Mouse (Mus musculus): ENCODE results near the gene Pef1. TPM values are rescaled to one million over a fixed set of nuclear protein-coding genes. Genes with fewer than 3 reads are reported as not detected.

Gene Pef1
- polyA plus RNA-seq, 1 experiment, result 62.4 TPM

- Histone ChIP-seq H3K79me2 (ENCODE audit: control insufficient read depth, insufficient read depth) (no peaks in the 10 kb centered on the region), H3K4me2 (ENCODE audit: low read depth) (no peak overlapping the region), H3K36me3 (ENCODE audit: control insufficient read depth, insufficient read depth) (no peaks in the 10 kb centered on the region), H3ac (ENCODE audit: control insufficient read depth, insufficient read length) (no peak overlapping the region), H3K4me3 (no peak overlapping the region), H3K27me3 (ENCODE audit: control insufficient read depth, insufficient read depth, insufficient read length) (no peaks in the 10 kb centered on the region)
- TF ChIP-seq POLR2A (IDR thresholded peaks at IDR 0.05; ENCODE audit: insufficient read length, low read depth) (no peak), USF1 (IDR thresholded peaks at IDR 0.05; ENCODE audit: low read depth) (no peak), REST (IDR thresholded peaks at IDR 0.05; ENCODE audit: insufficient read depth, insufficient read length) (no peak), SRF (IDR thresholded peaks at IDR 0.05; ENCODE audit: control insufficient read depth, insufficient read length, low read depth) (no peak), E2F4 (IDR thresholded peaks at IDR 0.05; ENCODE audit: insufficient read depth) (no peak)
Observed at GRCm38 (mm10) chr4:130071758-130072157, 30.6 kb upstream of the Pef1 start.

GRCm38 (mm10) chr4:130073367-130073766 lies 29.0 kb upstream of the Pef1 start:
- Histone ChIP-seq H3K27me3 (ENCODE audit: control insufficient read depth, insufficient read depth, insufficient read length) (no peaks in the 10 kb centered on the region), H3ac (ENCODE audit: control insufficient read depth, insufficient read length) (no peak overlapping the region), H3K79me2 (ENCODE audit: control insufficient read depth, insufficient read depth) (no peaks in the 10 kb centered on the region), H3K36me3 (ENCODE audit: control insufficient read depth, insufficient read depth) (no peaks in the 10 kb centered on the region), H3K4me3 (no peak overlapping the region), H3K4me2 (ENCODE audit: low read depth) (no peak overlapping the region)
- no peak for TF ChIP-seq TCF3 (IDR thresholded peaks at IDR 0.05; ENCODE audit: insufficient read length, low read depth)
- TF ChIP-seq MYOD1 (IDR thresholded peaks at IDR 0.05; ENCODE audit: control insufficient read depth in 1 of 3, insufficient read length in 2 of 3, low read depth in 2 of 3), result no peak
- TF ChIP-seq POLR2AphosphoS2 (IDR thresholded peaks at IDR 0.05; ENCODE audit: insufficient read length, low read depth), result no peak
- no peak for TF ChIP-seq E2F4 (IDR thresholded peaks at IDR 0.05; ENCODE audit: insufficient read depth)
- no peak for TF ChIP-seq TCF12 (IDR thresholded peaks at IDR 0.05; ENCODE audit: insufficient read depth, poor library complexity, severe bottlenecking)
- TF ChIP-seq SRF (IDR thresholded peaks at IDR 0.05; ENCODE audit: control insufficient read depth, insufficient read length, low read depth), result no peak
- TF ChIP-seq USF1 (IDR thresholded peaks at IDR 0.05; ENCODE audit: low read depth), result no peak
- TF ChIP-seq MAX (IDR thresholded peaks at IDR 0.05; ENCODE audit: low read depth), result no peak
- TF ChIP-seq MYOG (IDR thresholded peaks at IDR 0.05; ENCODE audit: control insufficient read depth in 1 of 3, insufficient read depth in 1 of 3, insufficient read length in 2 of 3, low read depth in 2 of 3), result no peak

DNA sequence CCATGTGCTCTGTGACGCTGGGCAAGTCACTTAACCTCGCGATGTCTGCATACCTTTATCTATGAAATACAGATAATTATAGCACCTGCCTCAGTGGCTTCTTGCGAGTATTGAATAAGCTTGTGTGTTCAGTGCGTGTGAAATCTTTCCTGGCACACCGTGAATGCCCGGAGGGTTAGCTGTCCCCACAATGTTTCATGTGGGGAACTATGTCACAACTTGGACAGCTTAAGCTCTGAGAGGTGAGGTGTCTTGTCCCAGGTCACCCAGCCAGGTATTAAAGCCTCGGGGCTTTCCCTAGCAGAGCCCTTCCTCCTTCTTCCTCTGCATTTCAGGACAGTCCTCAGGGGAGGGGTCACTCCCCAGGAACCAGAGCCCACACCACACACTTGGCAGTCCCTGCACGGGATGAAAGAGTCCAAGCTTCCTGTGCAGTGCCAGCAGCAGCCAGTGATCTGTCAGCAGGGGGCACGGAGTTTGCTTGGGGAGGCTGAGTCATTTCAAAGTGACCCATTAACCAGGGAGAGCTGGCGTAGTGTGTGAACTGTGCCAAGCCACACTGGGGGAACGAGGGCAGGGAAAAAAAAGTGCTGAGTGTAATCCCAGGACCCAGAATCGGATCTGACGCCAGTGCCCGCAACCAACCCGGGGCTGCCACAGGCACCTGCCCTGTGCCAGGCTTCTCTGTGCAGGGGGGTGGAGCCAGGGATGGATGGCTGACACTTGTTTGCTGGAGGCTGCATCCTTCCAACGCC lies 27.4 kb upstream of the Pef1 start:
- Histone ChIP-seq H3ac (ENCODE audit: control insufficient read depth, insufficient read length) (no peak overlapping the region), H3K36me3 (ENCODE audit: control insufficient read depth, insufficient read depth) (no peaks in the 10 kb centered on the region), H3K4me2 (ENCODE audit: low read depth) (peak overlapping the region; percentile 16), H3K4me3 (no peak overlapping the region), H3K27me3 (ENCODE audit: control insufficient read depth, insufficient read depth, insufficient read length) (no peaks in the 10 kb centered on the region), H3K79me2 (ENCODE audit: control insufficient read depth, insufficient read depth) (no peaks in the 10 kb centered on the region)
- TF ChIP-seq TCF12 (IDR thresholded peaks at IDR 0.05; ENCODE audit: insufficient read depth, poor library complexity, severe bottlenecking) (no peak), MYOD1 (IDR thresholded peaks at IDR 0.05; ENCODE audit: control insufficient read depth in 1 of 3, insufficient read length in 2 of 3, low read depth in 2 of 3) (peak in 2 of 3 experiments; percentile 12 to 51), CEBPB (IDR thresholded peaks at IDR 0.05; ENCODE audit: insufficient read depth, poor library complexity, severe bottlenecking) (0 out of 2 replicates have a peak, but pooled peaks have one; percentile 46), MYOG (IDR thresholded peaks at IDR 0.05; ENCODE audit: control insufficient read depth in 1 of 3, insufficient read depth in 1 of 3, insufficient read length in 2 of 3, low read depth in 2 of 3) (peak in 1 of 3 experiments; percentile 51)

DNA sequence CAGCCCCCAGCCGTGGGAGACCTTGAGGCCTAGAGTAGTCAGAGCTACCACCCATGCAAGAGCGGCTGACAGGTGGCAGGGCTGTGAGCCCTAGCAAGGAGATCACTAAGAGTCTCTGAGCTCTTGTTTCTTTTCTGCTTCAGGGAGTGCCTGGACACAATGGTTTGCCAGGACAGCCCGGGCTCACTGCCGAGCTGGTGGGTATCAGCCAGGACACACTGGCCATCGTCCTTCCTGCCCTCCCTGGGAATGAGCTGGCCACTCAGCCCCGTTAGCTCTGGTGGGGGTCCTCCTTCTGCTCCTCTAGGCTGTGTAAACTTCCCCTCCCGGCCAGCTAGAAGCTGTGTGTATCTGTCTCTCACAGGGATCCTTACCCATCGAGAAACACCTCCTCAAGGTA lies 25.5 kb upstream of the Pef1 start:
- TF ChIP-seq E2F4 (IDR thresholded peaks at IDR 0.05; ENCODE audit: insufficient read depth) (no peak), MYOD1 (IDR thresholded peaks at IDR 0.05; ENCODE audit: control insufficient read depth in 1 of 3, insufficient read length in 2 of 3, low read depth in 2 of 3) (no peak), TCF3 (IDR thresholded peaks at IDR 0.05; ENCODE audit: insufficient read length, low read depth) (no peak), POLR2AphosphoS2 (IDR thresholded peaks at IDR 0.05; ENCODE audit: insufficient read length, low read depth) (no peak), SRF (IDR thresholded peaks at IDR 0.05; ENCODE audit: control insufficient read depth, insufficient read length, low read depth) (no peak), CEBPB (IDR thresholded peaks at IDR 0.05; ENCODE audit: insufficient read depth, poor library complexity, severe bottlenecking) (no peak), MYOG (IDR thresholded peaks at IDR 0.05; ENCODE audit: control insufficient read depth in 1 of 3, insufficient read depth in 1 of 3, insufficient read length in 2 of 3, low read depth in 2 of 3) (no peak), TCF12 (IDR thresholded peaks at IDR 0.05; ENCODE audit: insufficient read depth, poor library complexity, severe bottlenecking) (no peak), POLR2A (IDR thresholded peaks at IDR 0.05; ENCODE audit: insufficient read length, low read depth) (no peak)
- Histone ChIP-seq H3K4me3 (no peak overlapping the region), H3K27me3 (ENCODE audit: control insufficient read depth, insufficient read depth, insufficient read length) (no peaks in the 10 kb centered on the region), H3ac (ENCODE audit: control insufficient read depth, insufficient read length) (no peak overlapping the region), H3K4me2 (ENCODE audit: low read depth) (no peak overlapping the region), H3K79me2 (ENCODE audit: control insufficient read depth, insufficient read depth) (no peaks in the 10 kb centered on the region), H3K36me3 (ENCODE audit: control insufficient read depth, insufficient read depth) (no peaks in the 10 kb centered on the region)

GRCm38 (mm10) chr4:130078816-130079485 lies 23.4 kb upstream of the Pef1 start:
- Histone ChIP-seq H3ac (ENCODE audit: control insufficient read depth, insufficient read length) (no peak overlapping the region), H3K27me3 (ENCODE audit: control insufficient read depth, insufficient read depth, insufficient read length) (no peaks in the 10 kb centered on the region), H3K4me3 (no peak overlapping the region), H3K4me2 (ENCODE audit: low read depth) (no peak overlapping the region), H3K79me2 (ENCODE audit: control insufficient read depth, insufficient read depth) (no peaks in the 10 kb centered on the region), H3K36me3 (ENCODE audit: control insufficient read depth, insufficient read depth) (no peaks in the 10 kb centered on the region)
- TF ChIP-seq POLR2AphosphoS2 (IDR thresholded peaks at IDR 0.05; ENCODE audit: insufficient read length, low read depth), result no peak

All from myocyte (in vitro differentiated cells).